Mouse (Mus musculus) liver, postnatal 0 days (tissue): ENCODE results near the gene Tead3. TPM values are rescaled to one million over a fixed set of nuclear protein-coding genes. Genes with fewer than 3 reads are reported as not detected.

Experiments used
- ATAC-seq: fragments of 200-750 bp; cut with Nextera tagmentation; 2 replicates; pipeline ENCODE4 v1.8.0; 2017; ENCODE audit warnings: mild to moderate bottlenecking, moderate library complexity
- DNase-seq: peaks from one replicate; pipeline ENCODE4 v3.0.0-alpha.2; 2016
- H3K27ac ChIP-seq: fragments of 300-500 bp; sonication (generic); 2 replicates; pipeline ENCODE4 v1.5.1; 2014; ENCODE audit warnings: antibody characterized with exemption, moderate library complexity, mild to moderate bottlenecking, low read depth
- H3K27me3 ChIP-seq: fragments of 300-500 bp; sonication (generic); 2 replicates; pipeline ENCODE4 v1.6.1; 2014; ENCODE audit warnings: low read length, control low read depth, mixed read lengths; ENCODE audit not compliant: insufficient read depth
- H3K36me3 ChIP-seq: fragments of 300-500 bp; sonication (generic); replicated peaks from 2 replicates; pipeline ENCODE4 v1.6.1; 2014; ENCODE audit warnings: mild to moderate bottlenecking, control low read depth, low read length, moderate library complexity, mixed read lengths; ENCODE audit not compliant: insufficient read depth
- H3K4me1 ChIP-seq: fragments of 300-500 bp; sonication (generic); 2 replicates; pipeline ENCODE4 v1.6.1; 2014; ENCODE audit warnings: antibody characterized with exemption, mild to moderate bottlenecking, control low read depth; ENCODE audit not compliant: insufficient read depth
- H3K4me2 ChIP-seq: fragments of 300-500 bp; sonication (generic); 2 replicates; pipeline ENCODE4 v1.6.1; 2014; ENCODE audit warnings: low read depth, mild to moderate bottlenecking, low read length, moderate library complexity, mixed read lengths
- H3K4me3 ChIP-seq: fragments of 300-500 bp; sonication (generic); 2 replicates; pipeline ENCODE4 v1.5.1; 2014; ENCODE audit warnings: low read depth, low read length
- H3K9ac ChIP-seq: fragments of 300-500 bp; sonication (generic); replicated peaks from 2 replicates; pipeline ENCODE4 v1.6.1; 2014; ENCODE audit warnings: mild to moderate bottlenecking, moderate library complexity
- H3K9me3 ChIP-seq: fragments of 300-500 bp; sonication (generic); 2 replicates; pipeline ENCODE4 v1.6.1; 2016; ENCODE audit warnings: mild to moderate bottlenecking, control low read depth, low read length, mixed read lengths
- CTCF ChIP-seq: sonication (generic); IDR thresholded peaks from 2 replicates; pipeline ENCODE4 v1.5.1; 2016; ENCODE audit warnings: antibody characterized with exemption, low read depth
- EP300 ChIP-seq: IDR thresholded peaks from 2 replicates; pipeline ENCODE4 v1.6.1; 2016; ENCODE audit warnings: antibody characterized with exemption, low read depth, mild to moderate bottlenecking
- WGBS: fragments of 180-500 bp; shearing (Covaris S2); extraction: QIAGEN DNeasy Blood & Tissue Kit; methylation state at CpG from one replicate; pipeline ENCODE4 v1.1.7; 2014; ENCODE audit not compliant: insufficient replicate concordance; 5-methylcytosine and 5-hydroxymethylcytosine counted together
- polyA plus RNA-seq: library from polyadenylated mRNA; unstranded; fragments of >200 nt; fragmentation: Nextera tagmentation; extraction: Ambion mirVana; gene quantifications from 2 replicates; pipeline ENCODE4 v1.2.1, GENCODE M21; 2015

Gene Tead3
- polyA plus RNA-seq, 1 experiment from 2014 or later = 0.79 TPM

- no peak overlapping the region for H3K9ac ChIP-seq
- no peaks in the 10 kb centered on the region for H3K9me3 ChIP-seq
- WGBS = 11% methylated on average over 11 of the region's 11 CpGs
- peaks cover 18% of the 10 kb centered on the region for H3K4me1 ChIP-seq
- no peak overlapping the region for H3K4me3 ChIP-seq
- no peak for TF ChIP-seq CTCF
- no peak for TF ChIP-seq EP300
- H3K4me2 ChIP-seq = no peak overlapping the region
- ATAC-seq (no peak), DNase-seq (no peak)
- H3K27me3 ChIP-seq = peaks cover 30% of the 10 kb centered on the region
- H3K36me3 ChIP-seq = no peaks in the 10 kb centered on the region
- no peak overlapping the region for H3K27ac ChIP-seq
Measured at GRCm38 (mm10) chr17:28352018-28352417, 1.4 kb upstream of the Tead3 start.

- H3K36me3 ChIP-seq = no peaks in the 10 kb centered on the region
- TF ChIP-seq EP300 (no peak), CTCF (no peak)
- H3K4me3 ChIP-seq = peak overlapping the region; percentile 69
- DNase-seq (no peak), ATAC-seq (no peak)
- no peaks in the 10 kb centered on the region for H3K9me3 ChIP-seq
- peaks cover 30% of the 10 kb centered on the region for H3K27me3 ChIP-seq
- peaks cover 21% of the 10 kb centered on the region for H3K4me1 ChIP-seq
- peak overlapping the region; percentile 88 for H3K4me2 ChIP-seq
- WGBS = 1% methylated on average over 29 of the region's 29 CpGs
- H3K27ac ChIP-seq = no peak overlapping the region; the same call in 1 of the 2 replicates
- H3K9ac ChIP-seq = peak overlapping the region; percentile 63
Measured at GRCm38 (mm10) chr17:28351353-28351890, 805 bp upstream of the Tead3 start.

- DNase-seq (no peak), ATAC-seq (peak; percentile 81)
- peaks cover 33% of the 10 kb centered on the region for H3K27me3 ChIP-seq
- peak overlapping the region; percentile 69 for H3K4me3 ChIP-seq
- H3K27ac ChIP-seq = peak overlapping the region; percentile 96
- H3K36me3 ChIP-seq = no peaks in the 10 kb centered on the region
- TF ChIP-seq EP300 (no peak), CTCF (no peak)
- H3K4me1 ChIP-seq = peaks cover 21% of the 10 kb centered on the region
- under 1% methylated on average over 34 of the region's 54 CpGs for WGBS
- H3K9ac ChIP-seq = peak overlapping the region; percentile 79
- H3K9me3 ChIP-seq = no peaks in the 10 kb centered on the region
- peak overlapping the region; percentile 88 for H3K4me2 ChIP-seq
Measured at GRCm38 (mm10) chr17:28349901-28350465, 634 bp downstream of the Tead3 start.

GRCm38 (mm10) chr17:28349264-28349880 lies 1.2 kb downstream of the Tead3 start:
- peak overlapping the region; percentile 69 for H3K4me3 ChIP-seq
- no peaks in the 10 kb centered on the region for H3K36me3 ChIP-seq
- H3K27ac ChIP-seq = peak overlapping the region; percentile 96; the same call in 1 of the 2 replicates
- peaks cover 21% of the 10 kb centered on the region for H3K4me1 ChIP-seq
- H3K9me3 ChIP-seq = no peaks in the 10 kb centered on the region
- peak overlapping the region; percentile 79 for H3K9ac ChIP-seq
- 0 out of 2 replicates have a peak, but pooled peaks have one; percentile 1 for ATAC-seq
- DNase-seq = no peak
- H3K27me3 ChIP-seq = peaks cover 33% of the 10 kb centered on the region
- 29% methylated on average over 12 of the region's 13 CpGs for WGBS
- TF ChIP-seq EP300 (no peak), CTCF (no peak)
- peak overlapping the region; percentile 88 for H3K4me2 ChIP-seq

DNA sequence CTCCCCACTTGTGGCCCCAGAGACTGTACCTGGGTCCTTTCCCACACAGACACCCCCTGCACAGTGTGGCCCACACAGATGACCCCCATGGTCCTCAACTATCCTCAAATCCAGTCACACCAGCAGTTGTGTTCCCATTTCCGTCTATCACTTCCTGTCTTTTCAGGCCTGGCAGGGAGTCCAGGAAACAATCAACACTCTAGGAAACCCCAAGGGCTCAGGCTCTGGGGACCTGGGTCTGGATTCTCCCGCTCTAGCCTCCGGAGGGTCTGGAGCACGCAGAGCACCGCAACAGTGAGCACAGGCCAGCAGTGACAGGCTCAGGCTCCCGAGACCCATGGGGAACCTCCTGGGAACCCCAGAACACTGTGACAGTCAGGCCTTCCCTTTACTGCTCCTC lies 2.4 kb downstream of the Tead3 start:
- H3K4me3 ChIP-seq = no peak overlapping the region
- no peak for DNase-seq

DNA sequence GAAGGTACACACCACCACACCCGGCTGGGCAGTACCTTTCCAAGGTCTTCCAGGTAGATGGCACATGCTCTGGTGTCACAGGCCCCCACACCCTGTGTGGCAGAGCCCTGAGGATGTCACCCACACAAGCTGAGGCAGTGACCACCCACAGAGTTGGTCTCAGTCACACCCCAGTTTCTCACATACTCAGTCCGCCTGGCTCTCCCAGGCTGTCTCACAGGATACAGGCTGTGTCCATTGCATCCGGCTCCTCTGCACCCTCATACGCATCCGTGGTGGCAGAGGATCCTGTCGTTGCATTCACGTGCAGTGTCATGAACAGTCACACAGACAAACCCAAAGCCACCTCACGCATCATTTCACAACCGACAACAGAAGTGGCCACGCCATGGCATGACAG lies 3.3 kb downstream of the Tead3 start:
- Histone ChIP-seq H3K27ac (no peak overlapping the region), H3K36me3 (no peaks in the 10 kb centered on the region), H3K4me1 (peaks cover 21% of the 10 kb centered on the region), H3K27me3 (peaks cover 29% of the 10 kb centered on the region), H3K4me2 (no peak overlapping the region), H3K4me3 (no peak overlapping the region), H3K9me3 (no peaks in the 10 kb centered on the region), H3K9ac (no peak overlapping the region)
- TF ChIP-seq EP300 (no peak), CTCF (no peak)
- ATAC-seq (no peak), DNase-seq (no peak)
- WGBS = 80% methylated on average over 10 of the region's 10 CpGs

More for the DNA sequence above, 2.4 kb downstream of the Tead3 start:
- no peak for TF ChIP-seq CTCF
- Histone ChIP-seq H3K9ac (no peak overlapping the region), H3K27me3 (peaks cover 32% of the 10 kb centered on the region), H3K27ac (no peak overlapping the region), H3K4me2 (peak overlapping the region; percentile 22; the same call in 1 of the 2 replicates), H3K4me1 (peaks cover 21% of the 10 kb centered on the region), H3K9me3 (no peaks in the 10 kb centered on the region), H3K36me3 (no peaks in the 10 kb centered on the region)
- whole genome bisulfite sequencing = 44% methylated on average over 6 of the region's 6 CpGs
- no peak for ATAC-seq
